Mouse (Mus musculus) cerebellum, adult 2 months (tissue): ENCODE measurements at regions not wholly inside any gene's neighbourhood (a gene's known extent, or its start where the extent isn't known, plus 50 kb on each side); places are given as distances from the start of the nearest gene placed in this dataset.

Experiments
- DNase-seq, 2 experiments: peaks; one replicate each; pipeline ENCODE4 v3.0.0; 2021
- H3K27ac ChIP-seq: fragments of 200-500 bp; 2 replicates; pipeline ENCODE4 v1.5.1; 2012; ENCODE audit warnings: low read length, control low read depth, inconsistent platforms; ENCODE audit not compliant: insufficient read depth
- H3K27me3 ChIP-seq: fragments of 200-500 bp; 2 replicates; pipeline ENCODE4 v1.6.1; 2012; ENCODE audit warnings: inconsistent platforms, mild to moderate bottlenecking, low read length, moderate library complexity; ENCODE audit not compliant: control insufficient read depth, insufficient read depth
- H3K4me1 ChIP-seq: fragments of 200-500 bp; 2 replicates; pipeline ENCODE4 v1.6.1; 2011; ENCODE audit warnings: low read length; ENCODE audit not compliant: control insufficient read depth, insufficient read depth
- H3K4me3 ChIP-seq: fragments of 200-500 bp; replicated peaks from 2 replicates; pipeline ENCODE3; 2011; ENCODE audit warnings: mild to moderate bottlenecking, low read depth, low read length, control low read depth; ENCODE audit not compliant: insufficient read depth
- CTCF ChIP-seq: fragments of 200-500 bp; IDR thresholded peaks from 2 replicates; pipeline ENCODE4 v1.5.1; 2011; ENCODE audit warnings: low read depth, mild to moderate bottlenecking, control low read depth, low read length, moderate library complexity, borderline replicate concordance; ENCODE audit not compliant: insufficient read depth
- POLR2A ChIP-seq: fragments of 200-500 bp; IDR thresholded peaks from 2 replicates; pipeline ENCODE4 v1.6.1; 2011; ENCODE audit warnings: low read length, control low read depth, borderline replicate concordance; ENCODE audit not compliant: insufficient read depth
- WGBS: fragments of 180-500 bp; shearing (Covaris S2); methylation state at CpG from one replicate; pipeline ENCODE4 v1.1.7; 2018; 5-methylcytosine and 5-hydroxymethylcytosine counted together

- WGBS = 73% methylated on average over 7 of the region's 7 CpGs
Observed at GRCm38 (mm10) chr5:118437307-118437610, 123.2 kb upstream of the Med13l start.

GRCm38 (mm10) chr5:118438016-118438415 lies 122.5 kb upstream of the Med13l start:
- no peak overlapping the region for H3K4me3 ChIP-seq
- TF ChIP-seq POLR2A = no peak
- H3K27ac ChIP-seq = no peak overlapping the region
- no peak for DNase-seq
- 57% methylated on average over 6 of the region's 6 CpGs for WGBS
- H3K4me1 ChIP-seq = no peaks in the 10 kb centered on the region
- no peaks in the 10 kb centered on the region for H3K27me3 ChIP-seq

More at GRCm38 (mm10) chr5:118437307-118437610, 123.2 kb upstream of the Med13l start:
- H3K4me3 ChIP-seq = no peak overlapping the region
- TF ChIP-seq POLR2A (no peak), CTCF (no peak)
- no peak overlapping the region for H3K27ac ChIP-seq
- no peaks in the 10 kb centered on the region for H3K27me3 ChIP-seq
- H3K4me1 ChIP-seq = no peaks in the 10 kb centered on the region
- no peak for DNase-seq

- Histone ChIP-seq H3K27ac (no peak overlapping the region), H3K4me3 (no peak overlapping the region), H3K27me3 (no peaks in the 10 kb centered on the region; the same call in 1 of the 2 replicates), H3K4me1 (no peaks in the 10 kb centered on the region)
- WGBS = 29% methylated on average over 8 of the region's 8 CpGs
- no peak for DNase-seq
- TF ChIP-seq CTCF = no peak
- no peak for TF ChIP-seq POLR2A
Observed at GRCm38 (mm10) chr5:118444538-118445251, 115.8 kb upstream of the Med13l start.

GRCm38 (mm10) chr5:118445252-118445987 lies 115.1 kb upstream of the Med13l start:
- no peak for DNase-seq
- TF ChIP-seq POLR2A (no peak), CTCF (no peak)
- Histone ChIP-seq H3K27ac (no peak overlapping the region), H3K27me3 (no peaks in the 10 kb centered on the region; the same call in 1 of the 2 replicates), H3K4me3 (no peak overlapping the region), H3K4me1 (no peaks in the 10 kb centered on the region)
- WGBS = 61% methylated on average over 10 of the region's 10 CpGs

- no peak for TF ChIP-seq CTCF
- WGBS = 94% methylated on average over 1 of the region's 1 CpGs
- no peak for DNase-seq
- Histone ChIP-seq H3K4me1 (no peaks in the 10 kb centered on the region), H3K4me3 (no peak overlapping the region), H3K27me3 (no peaks in the 10 kb centered on the region; the same call in 1 of the 2 replicates), H3K27ac (no peak overlapping the region)
Observed at GRCm38 (mm10) chr5:118445988-118446280, 114.5 kb upstream of the Med13l start.

- no peak overlapping the region for H3K27ac ChIP-seq
- no peak for DNase-seq
- no peaks in the 10 kb centered on the region for H3K4me1 ChIP-seq
- H3K27me3 ChIP-seq = no peaks in the 10 kb centered on the region; the same call in 1 of the 2 replicates
- TF ChIP-seq POLR2A (no peak), CTCF (no peak)
- H3K4me3 ChIP-seq = no peak overlapping the region
- 38% methylated on average over 6 of the region's 6 CpGs for WGBS
Observed at GRCm38 (mm10) chr5:118446878-118447277, 113.6 kb upstream of the Med13l start.

GRCm38 (mm10) chr5:118447366-118447765 lies 113.1 kb upstream of the Med13l start:
- H3K4me1 ChIP-seq = no peaks in the 10 kb centered on the region
- DNase-seq = no peak

GRCm38 (mm10) chr5:118448884-118449515 lies 111.5 kb upstream of the Med13l start:
- H3K27ac ChIP-seq = no peak overlapping the region
- TF ChIP-seq CTCF (no peak), POLR2A (no peak)
- H3K4me3 ChIP-seq = no peak overlapping the region
- DNase-seq = no peak
- no peaks in the 10 kb centered on the region for H3K4me1 ChIP-seq
- H3K27me3 ChIP-seq = no peaks in the 10 kb centered on the region; the same call in 1 of the 2 replicates
- WGBS = 72% methylated on average over 4 of the region's 4 CpGs

More at GRCm38 (mm10) chr5:118447366-118447765, 113.1 kb upstream of the Med13l start:
- Histone ChIP-seq H3K27me3 (no peaks in the 10 kb centered on the region; the same call in 1 of the 2 replicates), H3K4me3 (no peak overlapping the region), H3K27ac (no peak overlapping the region)
- 68% methylated on average over 5 of the region's 5 CpGs for WGBS
- no peak for TF ChIP-seq POLR2A
- no peak for TF ChIP-seq CTCF
